Mouse (Mus musculus): ENCODE data around the gene Cyp2w1. TPM values are rescaled to one million over a fixed set of nuclear protein-coding genes. Genes with fewer than 3 reads are reported as not detected.

Cyp2w1 gene
- polyA plus RNA-seq, 3 experiments from 2014 or later: not detected

- ATAC-seq: no peak
Observed at GRCm38 (mm10) chr5:139405953-139406352, 53.5 kb downstream of the Cyp2w1 start.

Other genes starting within 250 kb of the Cyp2w1 start
- 1 to 10 TPM in 1 of 3 experiments, under 1 TPM in 1, not detected in 1; 0.38 to 3.9 TPM for gene Prkar1b, start 202.6 kb upstream of the Cyp2w1 start, polyA plus RNA-seq (2017; shearing (Covaris generic))
- 10 to 100 TPM in 1 of 3 experiments, 1 to 10 TPM in 2; 5.9 to 11.9 (median 6.2) TPM for gene Dnaaf5, start 202.4 kb upstream of the Cyp2w1 start, polyA plus RNA-seq (2017; shearing (Covaris generic))
- gene Sun1, start 152.0 kb upstream of the Cyp2w1 start, polyA plus RNA-seq (2017; shearing (Covaris generic)): 10 to 100 TPM; 30.7 to 43.4 (median 38.5) TPM
- gene Get4, start 100.3 kb upstream of the Cyp2w1 start, polyA plus RNA-seq (2017; shearing (Covaris generic)): 10 to 100 TPM; 12.0 to 25.4 (median 16.7) TPM
- 10 to 100 TPM in 1 of 3 experiments, 1 to 10 TPM in 2; 3.0 to 13.5 (median 3.7) TPM for gene Adap1, start 27.0 kb upstream of the Cyp2w1 start, polyA plus RNA-seq (2017; shearing (Covaris generic))
- 10 to 100 TPM; 52.5 to 66.7 (median 65.2) TPM for gene Cox19, start 1.2 kb upstream of the Cyp2w1 start, polyA plus RNA-seq (2017; shearing (Covaris generic))
- gene Gpr146, start 25.1 kb downstream of the Cyp2w1 start, polyA plus RNA-seq (2017; shearing (Covaris generic)): 1 to 10 TPM; 3.9 to 5.8 (median 5.2) TPM
- not detected for gene C130050O18Rik, start 52.7 kb downstream of the Cyp2w1 start, polyA plus RNA-seq (2017; shearing (Covaris generic))
- not detected for gene Gper1, start 70.5 kb downstream of the Cyp2w1 start, polyA plus RNA-seq (2017; shearing (Covaris generic))
- 1 to 10 TPM; 4.6 to 5.6 (median 5.2) TPM for gene 3110082I17Rik, start 107.9 kb downstream of the Cyp2w1 start, polyA plus RNA-seq (2017; shearing (Covaris generic))
- 10 to 100 TPM in 1 of 3 experiments, 1 to 10 TPM in 2; 8.1 to 10.3 (median 9.2) TPM for gene Zfand2a, start 131.9 kb downstream of the Cyp2w1 start, polyA plus RNA-seq (2017; shearing (Covaris generic))
- not detected for gene Uncx, start 190.9 kb downstream of the Cyp2w1 start, polyA plus RNA-seq (2017; shearing (Covaris generic))

All from inflammation-experienced regulatory T-cells, adult 6 months (primary cell).